In the genomic region with DNA sequence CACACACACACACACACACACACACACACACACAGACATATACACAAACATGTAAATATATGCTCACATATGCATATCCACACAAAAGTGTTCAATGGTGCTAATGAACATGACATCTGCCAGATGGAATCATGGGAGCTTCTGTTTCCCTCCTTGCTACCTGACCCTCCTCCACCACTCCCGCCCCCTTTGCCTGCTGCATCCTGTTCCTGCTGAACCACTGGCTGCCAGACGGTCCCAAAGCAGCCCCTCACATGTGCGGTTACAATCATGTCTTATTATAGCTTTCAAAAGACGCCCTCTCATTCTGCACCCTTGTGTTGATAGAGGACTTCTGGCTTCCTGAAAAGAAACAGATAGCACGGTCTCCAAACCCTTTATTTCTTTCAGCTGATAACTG, we compare ENCODE assay signal across 8 mouse cellular contexts.
A peak's percentile ranks its signal among the peaks of the same experiment; 100 is the strongest.
DNase-seq lines count a peak whose midpoint lies in the region; ATAC-seq lines count a peak whose summit lies in the region.

No protein-coding gene starts in this region.

- 23% methylated on average over 5 of the region's 5 CpGs for WGBS in forebrain, embryonic 13.5 days
- WGBS in forebrain, embryonic 10.5 days, result 55% methylated on average over 5 of the region's 5 CpGs
- WGBS in embryonic facial prominence, embryonic 11.5 days, result 29% methylated on average over 5 of the region's 5 CpGs

- no peak overlapping the region for H3K4me3 ChIP-seq in forebrain, embryonic 13.5 days
- no peak overlapping the region for H3K4me3 ChIP-seq in forebrain, embryonic 10.5 days
- no peak overlapping the region for H3K4me3 ChIP-seq in embryonic facial prominence, embryonic 11.5 days (ENCODE audit: low read depth, low read length)

- H3K9ac ChIP-seq in forebrain, embryonic 13.5 days, result no peak overlapping the region
- no peak overlapping the region for H3K9ac ChIP-seq in embryonic facial prominence, embryonic 11.5 days (replicated peaks; ENCODE audit: low read length)

- no peak for DNase-seq in forebrain, embryonic 10.5 days (ENCODE audit: extremely low spot score, low spot score)
- DNase-seq in layer of hippocampus, adult 18-20 months (ENCODE audit: low spot score in 2 of 2), result peak; percentile 36 to 53
- DNase-seq in layer of hippocampus, postnatal 14 days (ENCODE audit: low spot score in 2 of 2), result no peak
- DNase-seq in embryonic facial prominence, embryonic 11.5 days (ENCODE audit: low spot score), result peak; percentile 49
- peak; percentile 34 to 45 for DNase-seq in layer of hippocampus, postnatal 36 days
- no peak for DNase-seq in gastrocnemius, postnatal 36 days
- no peak for DNase-seq in gastrocnemius, adult 18-20 months (ENCODE audit: low spot score)

- ATAC-seq in forebrain, embryonic 13.5 days, result peak; percentile 84
- ATAC-seq in embryonic facial prominence, embryonic 11.5 days (replicated peaks; ENCODE audit: insufficient number of reproducible peaks, low FRiP score, low TSS enrichment, low read depth), result no peak

- H3K27ac ChIP-seq in forebrain, embryonic 13.5 days, result peak overlapping the region; percentile 36; the same call in 1 of the 2 replicates
- no peak overlapping the region for H3K27ac ChIP-seq in forebrain, embryonic 10.5 days
- no peak overlapping the region for H3K27ac ChIP-seq in embryonic facial prominence, embryonic 11.5 days (replicated peaks; ENCODE audit: low read depth, low read length)

- peak overlapping the region; percentile 15; the same call in 1 of the 2 replicates for H3K4me2 ChIP-seq in forebrain, embryonic 13.5 days
- H3K4me2 ChIP-seq in embryonic facial prominence, embryonic 11.5 days (ENCODE audit: low read depth, low read length), result no peak overlapping the region; the same call in 1 of the 2 replicates

- H3K4me1 ChIP-seq in forebrain, embryonic 13.5 days, result peaks cover 9% of the 10 kb centered on the region
- H3K4me1 ChIP-seq in forebrain, embryonic 10.5 days, result peaks cover 14% of the 10 kb centered on the region
- no peaks in the 10 kb centered on the region for H3K4me1 ChIP-seq in embryonic facial prominence, embryonic 11.5 days (ENCODE audit: control insufficient read depth, insufficient read depth, low read length)

- no peaks in the 10 kb centered on the region for H3K9me3 ChIP-seq in forebrain, embryonic 13.5 days (replicated peaks)
- H3K9me3 ChIP-seq in forebrain, embryonic 10.5 days, result no peaks in the 10 kb centered on the region
- no peaks in the 10 kb centered on the region for H3K9me3 ChIP-seq in embryonic facial prominence, embryonic 11.5 days (replicated peaks; ENCODE audit: control insufficient read depth, low read length)

- H3K27me3 ChIP-seq in forebrain, embryonic 13.5 days, result no peaks in the 10 kb centered on the region; the same call in 1 of the 2 replicates
- no peaks in the 10 kb centered on the region for H3K27me3 ChIP-seq in forebrain, embryonic 10.5 days (ENCODE audit: poor library complexity, severe bottlenecking)
- H3K27me3 ChIP-seq in embryonic facial prominence, embryonic 11.5 days (ENCODE audit: control insufficient read depth, insufficient read depth, low read length), result no peaks in the 10 kb centered on the region

- H3K36me3 ChIP-seq in forebrain, embryonic 13.5 days (ENCODE audit: poor library complexity, severe bottlenecking), result no peaks in the 10 kb centered on the region
- H3K36me3 ChIP-seq in forebrain, embryonic 10.5 days (replicated peaks), result no peaks in the 10 kb centered on the region
- no peaks in the 10 kb centered on the region for H3K36me3 ChIP-seq in embryonic facial prominence, embryonic 11.5 days (replicated peaks; ENCODE audit: control insufficient read depth, insufficient read depth, low read depth, low read length)

- intact Hi-C loops in gastrocnemius, postnatal 36 days (cut with DNase I), result no loop called here

Comparison
In these comparisons a context has a peak if more than half of its experiments do, and no peak if none do; other contexts are left out.
1. DNase-seq: peak in layer of hippocampus, adult 18-20 months (2 of 2), embryonic facial prominence, embryonic 11.5 days (single experiment) and layer of hippocampus, postnatal 36 days (2 of 2); none in forebrain, embryonic 10.5 days (single experiment), layer of hippocampus, postnatal 14 days (0 of 2), gastrocnemius, postnatal 36 days (0 of 2) and gastrocnemius, adult 18-20 months (single experiment).